Mouse (Mus musculus) left cerebral cortex, adult 8-10 months (tissue): Measurements from ENCODE around the gene Ndufaf8. TPM values are rescaled to one million over a fixed set of nuclear protein-coding genes. Genes with fewer than 3 reads are reported as not detected.

Experiments used
- DNase-seq, 2 experiments: peaks; one replicate each; pipeline ENCODE4 v3.0.0; 2022; ENCODE audit warnings: low spot score in 2 of 2
- total RNA-seq, 4 experiments: library from RNA; stranded (reverse); gene quantifications; 2 replicates each; pipeline ENCODE4 v1.2.4; 2022

The Ndufaf8 gene
- total RNA-seq, 4 experiments from 2014 or later, result 27.8 to 44.9 (median 35.4) TPM

GRCm38 (mm10) chr11:120085891-120086627, 12.7 kb upstream of the Ndufaf8 start:
- DNase-seq, result peak in 1 of 2 experiments; percentile 26

- peak; percentile 86 to 98 for DNase-seq
Measured at GRCm38 (mm10) chr11:120086702-120087152, 12.0 kb upstream of the Ndufaf8 start, which contains the start of gene Cep131. Cep131 (minus strand) TSS chr11:120086827.

- no peak for DNase-seq
Measured at GRCm38 (mm10) chr11:120090661-120091060, 8.1 kb upstream of the Ndufaf8 start.

- no peak for DNase-seq
Measured at GRCm38 (mm10) chr11:120092817-120093591, 5.7 kb upstream of the Ndufaf8 start.

GRCm38 (mm10) chr11:120101036-120101435, 2.3 kb downstream of the Ndufaf8 start:
- peak; percentile 50 to 66 for DNase-seq

- DNase-seq, result no peak
Measured at GRCm38 (mm10) chr11:120103431-120103997, 4.8 kb downstream of the Ndufaf8 start.

GRCm38 (mm10) chr11:120107026-120107425, 8.3 kb downstream of the Ndufaf8 start:
- DNase-seq, result no peak

GRCm38 (mm10) chr11:120107796-120108195, 9.1 kb downstream of the Ndufaf8 start:
- no peak for DNase-seq

- no peak for DNase-seq
Measured at GRCm38 (mm10) chr11:120109558-120110210, 11.0 kb downstream of the Ndufaf8 start.

- no peak for DNase-seq
Measured at GRCm38 (mm10) chr11:120110554-120110953, 11.8 kb downstream of the Ndufaf8 start.

GRCm38 (mm10) chr11:120111033-120111432, 12.3 kb downstream of the Ndufaf8 start:
- no peak for DNase-seq

- no peak for DNase-seq
Measured at GRCm38 (mm10) chr11:120112136-120112535, 13.4 kb downstream of the Ndufaf8 start.

GRCm38 (mm10) chr11:120114488-120115215, 15.9 kb downstream of the Ndufaf8 start:
- no peak for DNase-seq

- DNase-seq, result no peak
Measured at GRCm38 (mm10) chr11:120117626-120118025, 18.9 kb downstream of the Ndufaf8 start.

- no peak for DNase-seq
Measured at GRCm38 (mm10) chr11:120119108-120119507, 20.4 kb downstream of the Ndufaf8 start.

GRCm38 (mm10) chr11:120119936-120120541, 21.3 kb downstream of the Ndufaf8 start:
- no peak for DNase-seq

GRCm38 (mm10) chr11:120120642-120121420, 22.1 kb downstream of the Ndufaf8 start:
- DNase-seq, result peak in 1 of 2 experiments; percentile 49

- no peak for DNase-seq
Measured at GRCm38 (mm10) chr11:120122126-120122525, 23.4 kb downstream of the Ndufaf8 start.

GRCm38 (mm10) chr11:120126845-120127244, 28.1 kb downstream of the Ndufaf8 start:
- DNase-seq, result no peak

GRCm38 (mm10) chr11:120129281-120129680, 30.6 kb downstream of the Ndufaf8 start:
- DNase-seq, result no peak
